Mouse (Mus musculus) kidney, postnatal 0 days (tissue): ENCODE data around the gene Olfr92. TPM values are rescaled to one million over a fixed set of nuclear protein-coding genes. Genes with fewer than 3 reads are reported as not detected.
"Not testable (repeated sequence)": the region's sequence is repeated elsewhere in the genome, so short reads cannot be mapped to it uniquely, and the experiment has no call there.

ENCODE experiments used
- ATAC-seq: fragments of 200-750 bp; cut with Nextera tagmentation; replicated peaks from 2 replicates; pipeline ENCODE4 v1.8.0; 2017; ENCODE audit warnings: low read depth, moderate number of reproducible peaks, moderate TSS enrichment, moderate library complexity; ENCODE audit not compliant: low FRiP score
- DNase-seq: peaks from one replicate; pipeline ENCODE4 v3.0.0-alpha.2; 2016; ENCODE audit warnings: low spot score
- H3K27ac ChIP-seq: fragments of 300-500 bp; sonication (generic); 2 replicates; pipeline ENCODE4 v1.5.1; 2014; ENCODE audit warnings: mild to moderate bottlenecking
- H3K27me3 ChIP-seq: fragments of 300-500 bp; sonication (generic); 2 replicates; pipeline ENCODE4 v1.6.1; 2014; ENCODE audit warnings: low read length, mixed read lengths; ENCODE audit not compliant: insufficient read depth
- H3K36me3 ChIP-seq: fragments of 300-500 bp; sonication (generic); 2 replicates; pipeline ENCODE4 v1.6.1; 2014; ENCODE audit warnings: low read length, mixed read lengths; ENCODE audit not compliant: insufficient read depth
- H3K4me1 ChIP-seq: fragments of 300-500 bp; sonication (generic); replicated peaks from 2 replicates; pipeline ENCODE4 v1.6.1; 2014; ENCODE audit warnings: antibody characterized with exemption, low read length, mixed read lengths; ENCODE audit not compliant: insufficient read depth
- H3K4me2 ChIP-seq: fragments of 300-500 bp; sonication (generic); 2 replicates; pipeline ENCODE4 v1.6.1; 2014; ENCODE audit warnings: mild to moderate bottlenecking, low read length, moderate library complexity, mixed read lengths
- H3K4me3 ChIP-seq: fragments of 300-500 bp; sonication (generic); replicated peaks from 2 replicates; pipeline ENCODE4 v1.5.1; 2014; ENCODE audit warnings: low read depth, low read length
- H3K9ac ChIP-seq: fragments of 300-500 bp; sonication (generic); 2 replicates; pipeline ENCODE4 v1.6.1; 2014; ENCODE audit warnings: low read depth, low read length
- H3K9me3 ChIP-seq: fragments of 300-500 bp; sonication (generic); replicated peaks from 2 replicates; pipeline ENCODE4 v1.6.1; 2016; ENCODE audit warnings: low read length, inconsistent platforms, mixed read lengths
- CTCF ChIP-seq: IDR thresholded peaks from 2 replicates; pipeline ENCODE4 v1.5.1; 2016; ENCODE audit warnings: antibody characterized with exemption, low read depth, mild to moderate bottlenecking, moderate library complexity
- WGBS: fragments of 180-500 bp; shearing (Covaris S2); extraction: QIAGEN DNeasy Blood & Tissue Kit; methylation state at CpG from one replicate; pipeline ENCODE4 v1.1.7; 2014; 5-methylcytosine and 5-hydroxymethylcytosine counted together
- polyA plus RNA-seq: library from polyadenylated mRNA; unstranded; fragments of >200 nt; fragmentation: Nextera tagmentation; extraction: Ambion mirVana; gene quantifications from 2 replicates; pipeline ENCODE4 v1.2.1, GENCODE M21; 2015

The Olfr92 gene
- not detected in 2 replicates for polyA plus RNA-seq

GRCm38 (mm10) chr17:37119988-37120387 is at the start of gene Olfr92:
Olfr92 (minus strand) TSS chr17:37120088.
- H3K4me2 ChIP-seq: no peak within 1 kb of the TSS
- no peaks in the 10 kb centered on the region for H3K9me3 ChIP-seq
- TF ChIP-seq CTCF: no peak
- no peaks in the 10 kb centered on the region for H3K27me3 ChIP-seq
- H3K27ac ChIP-seq: no peak within 1 kb of the TSS
- WGBS: 92% methylated on average over 2 of the region's 2 CpGs
- H3K4me1 ChIP-seq: no peaks in the 10 kb centered on the region
- no peak within 1 kb of the TSS for H3K4me3 ChIP-seq
- ATAC-seq (no peak), DNase-seq (no peak)
- H3K9ac ChIP-seq: no peak within 1 kb of the TSS
- no peaks in the 10 kb centered on the region for H3K36me3 ChIP-seq

- no peak within 1 kb of the TSS for H3K9ac ChIP-seq
- H3K27ac ChIP-seq: no peak within 1 kb of the TSS
- ATAC-seq (no peak), DNase-seq (no peak)
- no peak within 1 kb of the TSS for H3K4me3 ChIP-seq
- TF ChIP-seq CTCF: no peak
- no peaks in the 10 kb centered on the region for H3K27me3 ChIP-seq
- no peaks in the 10 kb centered on the region for H3K9me3 ChIP-seq
- H3K4me2 ChIP-seq: no peak within 1 kb of the TSS
- H3K4me1 ChIP-seq: no peaks in the 10 kb centered on the region
- no peaks in the 10 kb centered on the region for H3K36me3 ChIP-seq
Observed at GRCm38 (mm10) chr17:37161394-37161793, 41.5 kb upstream of the Olfr92 start, which contains the start of gene Olfr93. Olfr93 (minus strand) TSS chr17:37161494.

DNA sequence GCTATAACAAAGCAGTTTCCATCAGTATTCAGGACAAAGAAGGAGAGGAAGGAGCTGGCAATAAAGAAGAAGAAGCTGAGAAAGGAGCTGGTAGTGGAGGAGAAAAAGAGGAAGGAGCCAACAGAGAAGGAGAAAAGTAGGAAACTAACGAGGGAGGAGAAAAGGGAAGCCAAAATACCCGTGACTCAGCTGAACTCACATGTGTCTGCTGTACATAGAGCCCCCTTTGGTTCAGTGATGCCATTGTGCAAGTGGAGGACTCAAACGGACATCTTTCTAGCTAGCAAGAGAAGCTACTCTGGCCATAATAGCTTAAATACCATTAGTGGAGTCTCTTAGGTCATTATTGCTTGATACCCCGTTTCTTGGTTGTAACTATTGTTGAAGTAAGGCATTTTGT is 11.5 kb upstream of the Olfr92 start:
- not testable (repeated sequence) for ATAC-seq, H3K36me3 ChIP-seq

GRCm38 (mm10) chr17:37098178-37098577 is 21.7 kb downstream of the Olfr92 start, which contains the start of gene Olfr91:
Olfr91 (minus strand) TSS chr17:37098278.
- Histone ChIP-seq H3K4me1 (no peaks in the 10 kb centered on the region), H3K27ac (no peak within 1 kb of the TSS), H3K27me3 (no peaks in the 10 kb centered on the region), H3K36me3 (no peaks in the 10 kb centered on the region), H3K4me2 (no peak within 1 kb of the TSS), H3K4me3 (no peak within 1 kb of the TSS), H3K9ac (no peak within 1 kb of the TSS), H3K9me3 (no peaks in the 10 kb centered on the region)
- no peak for ATAC-seq
- no peak for DNase-seq
- 92% methylated on average over 1 of the region's 1 CpGs for WGBS
- no peak for TF ChIP-seq CTCF

More for the DNA sequence above, 11.5 kb upstream of the Olfr92 start:
- H3K4me3 ChIP-seq, H3K9me3 ChIP-seq, H3K9ac ChIP-seq, H3K4me2 ChIP-seq, DNase-seq, H3K27ac ChIP-seq, H3K27me3 ChIP-seq, H3K4me1 ChIP-seq: not testable (repeated sequence)
- 73% methylated on average over 4 of the region's 4 CpGs for WGBS

GRCm38 (mm10) chr17:37093289-37093688 is 26.6 kb downstream of the Olfr92 start:
- 76% methylated on average over 5 of the region's 5 CpGs for WGBS
- TF ChIP-seq CTCF: no peak
- H3K4me1 ChIP-seq: no peaks in the 10 kb centered on the region
- H3K27me3 ChIP-seq: no peaks in the 10 kb centered on the region
- H3K9me3 ChIP-seq: no peaks in the 10 kb centered on the region
- no peaks in the 10 kb centered on the region for H3K36me3 ChIP-seq
- no peak for ATAC-seq
- H3K9ac ChIP-seq: no peak overlapping the region
- H3K27ac ChIP-seq: no peak overlapping the region
- H3K4me2 ChIP-seq: no peak overlapping the region
- DNase-seq: no peak
- H3K4me3 ChIP-seq: no peak overlapping the region

DNA sequence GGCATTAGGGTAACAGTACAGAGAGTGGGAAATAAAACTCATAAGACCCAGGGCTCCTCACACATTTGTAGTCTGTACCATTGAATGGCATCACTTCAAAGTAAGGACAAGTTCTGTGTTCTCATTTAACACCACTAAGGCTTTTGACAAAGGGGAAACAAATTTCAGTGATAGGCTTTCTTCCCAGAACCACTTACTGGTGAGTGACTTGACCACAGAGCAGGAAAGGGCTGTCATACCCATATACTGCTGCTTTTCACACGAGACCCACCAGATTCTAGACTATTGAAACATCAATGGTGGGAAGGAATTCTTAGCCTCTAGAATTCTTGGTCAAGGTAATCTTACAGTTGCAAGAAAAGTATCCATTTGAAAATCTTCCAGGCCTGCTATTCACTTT is 27.7 kb downstream of the Olfr92 start:
- Histone ChIP-seq H3K9me3 (no peaks in the 10 kb centered on the region), H3K4me1 (no peaks in the 10 kb centered on the region), H3K27ac (no peak overlapping the region), H3K36me3 (no peaks in the 10 kb centered on the region), H3K4me2 (no peak overlapping the region), H3K9ac (no peak overlapping the region), H3K27me3 (no peaks in the 10 kb centered on the region), H3K4me3 (no peak overlapping the region)
- WGBS: 72% methylated on average over 1 of the region's 1 CpGs
- ATAC-seq: no peak
- no peak for DNase-seq
- no peak for TF ChIP-seq CTCF

DNA sequence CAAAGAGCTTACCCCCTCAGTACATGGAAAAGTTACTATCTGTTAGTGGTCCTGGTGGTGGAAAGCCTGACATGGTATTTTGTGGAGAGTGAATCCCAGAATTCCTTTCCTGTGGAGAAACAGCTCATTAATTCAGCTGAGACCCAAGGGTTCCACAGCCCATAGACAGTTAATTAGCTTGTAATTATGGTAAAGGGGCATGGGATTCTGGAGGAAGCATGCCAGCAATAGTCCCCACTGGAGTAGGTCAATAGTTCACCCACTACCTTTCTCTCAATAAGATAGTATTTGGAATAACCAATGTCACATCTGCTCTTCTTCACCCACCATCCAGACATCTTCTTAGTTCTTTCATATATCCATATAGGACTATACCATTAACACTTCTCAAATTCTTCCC is 31.5 kb downstream of the Olfr92 start, which contains the start of gene Olfr90:
Gene Olfr90, minus strand, starts transcription at position 101 of the 400 bp plus-strand sequence.
- Histone ChIP-seq H3K4me2 (no peak within 1 kb of the TSS), H3K4me1 (no peaks in the 10 kb centered on the region), H3K4me3 (no peak within 1 kb of the TSS), H3K36me3 (no peaks in the 10 kb centered on the region), H3K9me3 (no peaks in the 10 kb centered on the region), H3K27ac (no peak within 1 kb of the TSS), H3K9ac (no peak within 1 kb of the TSS), H3K27me3 (no peaks in the 10 kb centered on the region)
- DNase-seq (no peak), ATAC-seq (no peak)
- no peak for TF ChIP-seq CTCF
